Mouse (Mus musculus): ENCODE results near the gene Tut7. TPM values are rescaled to one million over a fixed set of nuclear protein-coding genes. Genes with fewer than 3 reads are reported as not detected.
"Not testable (repeated sequence)": the region's sequence is repeated elsewhere in the genome, so short reads cannot be mapped to it uniquely, and the experiment has no call there.

Tut7 gene
- polyA plus RNA-seq, 1 experiment from 2014 or later = 43.0 TPM

GRCm38 (mm10) chr13:59800077-59800476, 22.9 kb downstream of the Tut7 start:
- H3K4me2 ChIP-seq (replicated peaks; ENCODE audit: low read depth, low read length) = no peak overlapping the region
- H3K27ac ChIP-seq (ENCODE audit: low read length) = no peak overlapping the region
- 85% methylated on average over 2 of the region's 2 CpGs for WGBS
- peaks cover 95% of the 10 kb centered on the region for H3K36me3 ChIP-seq (ENCODE audit: insufficient read depth, low read length)
- H3K9ac ChIP-seq (replicated peaks; ENCODE audit: low read length) = no peak overlapping the region
- no peaks in the 10 kb centered on the region for H3K27me3 ChIP-seq (ENCODE audit: insufficient read depth, low read length)
- H3K9me3 ChIP-seq (ENCODE audit: low read length) = no peaks in the 10 kb centered on the region
- no peaks in the 10 kb centered on the region for H3K4me1 ChIP-seq (ENCODE audit: insufficient read depth, low read length)
- ATAC-seq (ENCODE audit: low FRiP score, low TSS enrichment) = no peak
- no peak overlapping the region for H3K4me3 ChIP-seq (ENCODE audit: low read length)

GRCm38 (mm10) chr13:59798306-59798705, 24.6 kb downstream of the Tut7 start:
- Histone ChIP-seq H3K27ac (ENCODE audit: low read length) (no peak overlapping the region), H3K4me3 (ENCODE audit: low read length) (no peak overlapping the region), H3K36me3 (ENCODE audit: insufficient read depth, low read length) (peaks cover 90% of the 10 kb centered on the region), H3K27me3 (ENCODE audit: insufficient read depth, low read length) (no peaks in the 10 kb centered on the region), H3K9ac (replicated peaks; ENCODE audit: low read length) (no peak overlapping the region), H3K9me3 (ENCODE audit: low read length) (no peaks in the 10 kb centered on the region), H3K4me1 (ENCODE audit: insufficient read depth, low read length) (no peaks in the 10 kb centered on the region), H3K4me2 (replicated peaks; ENCODE audit: low read depth, low read length) (no peak overlapping the region)
- no peak for ATAC-seq (ENCODE audit: low FRiP score, low TSS enrichment)
- WGBS = 100% methylated on average over 1 of the region's 1 CpGs

GRCm38 (mm10) chr13:59796466-59796848, 26.5 kb downstream of the Tut7 start:
- ATAC-seq (ENCODE audit: low FRiP score, low TSS enrichment) = no peak
- Histone ChIP-seq H3K27me3 (ENCODE audit: insufficient read depth, low read length) (no peaks in the 10 kb centered on the region), H3K36me3 (ENCODE audit: insufficient read depth, low read length) (peaks cover 87% of the 10 kb centered on the region), H3K4me2 (replicated peaks; ENCODE audit: low read depth, low read length) (no peak overlapping the region), H3K4me1 (ENCODE audit: insufficient read depth, low read length) (no peaks in the 10 kb centered on the region), H3K9ac (replicated peaks; ENCODE audit: low read length) (no peak overlapping the region), H3K27ac (ENCODE audit: low read length) (no peak overlapping the region), H3K9me3 (ENCODE audit: low read length) (no peaks in the 10 kb centered on the region), H3K4me3 (ENCODE audit: low read length) (no peak overlapping the region)
- WGBS = 92% methylated on average over 9 of the region's 9 CpGs

- WGBS = 93% methylated on average over 6 of the region's 6 CpGs
- no peaks in the 10 kb centered on the region for H3K4me1 ChIP-seq (ENCODE audit: insufficient read depth, low read length)
- H3K4me3 ChIP-seq (ENCODE audit: low read length) = no peak overlapping the region
- no peak overlapping the region for H3K27ac ChIP-seq (ENCODE audit: low read length)
- no peaks in the 10 kb centered on the region for H3K27me3 ChIP-seq (ENCODE audit: insufficient read depth, low read length)
- H3K9me3 ChIP-seq (ENCODE audit: low read length) = no peaks in the 10 kb centered on the region
- peaks cover 87% of the 10 kb centered on the region for H3K36me3 ChIP-seq (ENCODE audit: insufficient read depth, low read length)
- H3K9ac ChIP-seq (replicated peaks; ENCODE audit: low read length) = no peak overlapping the region
- no peak overlapping the region for H3K4me2 ChIP-seq (replicated peaks; ENCODE audit: low read depth, low read length)
- no peak; the same call in 1 of the 2 replicates for ATAC-seq (ENCODE audit: low FRiP score, low TSS enrichment)
Measured at GRCm38 (mm10) chr13:59795807-59796465, 27.0 kb downstream of the Tut7 start.

- H3K4me2 ChIP-seq (replicated peaks; ENCODE audit: low read depth, low read length) = no peak overlapping the region
- no peak overlapping the region for H3K9ac ChIP-seq (replicated peaks; ENCODE audit: low read length)
- peaks cover 82% of the 10 kb centered on the region for H3K36me3 ChIP-seq (ENCODE audit: insufficient read depth, low read length)
- H3K9me3 ChIP-seq (ENCODE audit: low read length) = no peaks in the 10 kb centered on the region
- WGBS = 80% methylated on average over 1 of the region's 1 CpGs
- H3K27ac ChIP-seq (ENCODE audit: low read length) = no peak overlapping the region
- H3K4me1 ChIP-seq (ENCODE audit: insufficient read depth, low read length) = no peaks in the 10 kb centered on the region
- H3K27me3 ChIP-seq (ENCODE audit: insufficient read depth, low read length) = no peaks in the 10 kb centered on the region
- no peak overlapping the region for H3K4me3 ChIP-seq (ENCODE audit: low read length)
- ATAC-seq (ENCODE audit: low FRiP score, low TSS enrichment) = no peak
Measured at GRCm38 (mm10) chr13:59794786-59795185, 28.2 kb downstream of the Tut7 start.

GRCm38 (mm10) chr13:59782145-59782544, 40.8 kb downstream of the Tut7 start, which contains the start of gene Gm49354:
TSS of gene Gm49354 (minus strand) at chr13:59782245.
- H3K27me3 ChIP-seq (ENCODE audit: insufficient read depth, low read length) = no peaks in the 10 kb centered on the region
- no peak within 1 kb of the TSS for H3K9ac ChIP-seq (replicated peaks; ENCODE audit: low read length)
- H3K4me3 ChIP-seq (ENCODE audit: low read length) = no peak within 1 kb of the TSS
- no peaks in the 10 kb centered on the region for H3K9me3 ChIP-seq (ENCODE audit: low read length)
- H3K4me2 ChIP-seq (replicated peaks; ENCODE audit: low read depth, low read length) = no peak within 1 kb of the TSS
- peaks cover 84% of the 10 kb centered on the region for H3K36me3 ChIP-seq (ENCODE audit: insufficient read depth, low read length)
- H3K27ac ChIP-seq (ENCODE audit: low read length) = no peak within 1 kb of the TSS
- H3K4me1 ChIP-seq (ENCODE audit: insufficient read depth, low read length) = no peaks in the 10 kb centered on the region
- no peak for ATAC-seq (ENCODE audit: low FRiP score, low TSS enrichment)
- WGBS = 95% methylated on average over 7 of the region's 7 CpGs

GRCm38 (mm10) chr13:59779744-59780264, 43.1 kb downstream of the Tut7 start:
- not testable (repeated sequence) for ATAC-seq (ENCODE audit: low FRiP score, low TSS enrichment); H3K27me3 ChIP-seq (ENCODE audit: insufficient read depth, low read length); H3K4me3 ChIP-seq (ENCODE audit: low read length); H3K9me3 ChIP-seq (ENCODE audit: low read length); H3K9ac ChIP-seq (replicated peaks; ENCODE audit: low read length); H3K4me2 ChIP-seq (replicated peaks; ENCODE audit: low read depth, low read length); H3K4me1 ChIP-seq (ENCODE audit: insufficient read depth, low read length); H3K27ac ChIP-seq (ENCODE audit: low read length)
- H3K36me3 ChIP-seq (ENCODE audit: insufficient read depth, low read length) = peaks cover 80% of the 10 kb centered on the region
- WGBS = 97% methylated on average over 1 of the region's 1 CpGs

- Histone ChIP-seq H3K27me3 (ENCODE audit: insufficient read depth, low read length) (no peaks in the 10 kb centered on the region), H3K4me3 (ENCODE audit: low read length) (no peak overlapping the region), H3K27ac (ENCODE audit: low read length) (no peak overlapping the region), H3K9me3 (ENCODE audit: low read length) (no peaks in the 10 kb centered on the region), H3K4me2 (replicated peaks; ENCODE audit: low read depth, low read length) (no peak overlapping the region), H3K36me3 (ENCODE audit: insufficient read depth, low read length) (peaks cover 77% of the 10 kb centered on the region), H3K4me1 (ENCODE audit: insufficient read depth, low read length) (no peaks in the 10 kb centered on the region), H3K9ac (replicated peaks; ENCODE audit: low read length) (no peak overlapping the region)
- no peak for ATAC-seq (ENCODE audit: low FRiP score, low TSS enrichment)
- WGBS = 83% methylated on average over 4 of the region's 4 CpGs
Measured at GRCm38 (mm10) chr13:59779213-59779612, 43.7 kb downstream of the Tut7 start.

- H3K9ac ChIP-seq (replicated peaks; ENCODE audit: low read length) = no peak overlapping the region
- no peak overlapping the region for H3K4me2 ChIP-seq (replicated peaks; ENCODE audit: low read depth, low read length)
- H3K27ac ChIP-seq (ENCODE audit: low read length) = no peak overlapping the region
- peaks cover 13% of the 10 kb centered on the region for H3K4me1 ChIP-seq (ENCODE audit: insufficient read depth, low read length)
- WGBS = 83% methylated on average over 3 of the region's 3 CpGs
- no peak for ATAC-seq (ENCODE audit: low FRiP score, low TSS enrichment)
- no peaks in the 10 kb centered on the region for H3K27me3 ChIP-seq (ENCODE audit: insufficient read depth, low read length)
- H3K4me3 ChIP-seq (ENCODE audit: low read length) = no peak overlapping the region
- H3K36me3 ChIP-seq (ENCODE audit: insufficient read depth, low read length) = peaks cover 57% of the 10 kb centered on the region
- no peaks in the 10 kb centered on the region for H3K9me3 ChIP-seq (ENCODE audit: low read length)
Measured at GRCm38 (mm10) chr13:59775168-59775567, 47.8 kb downstream of the Tut7 start.

GRCm38 (mm10) chr13:59771257-59771656, 51.7 kb downstream of the Tut7 start:
- WGBS = 45% methylated on average over 9 of the region's 9 CpGs
- ATAC-seq (ENCODE audit: low FRiP score, low TSS enrichment) = no peak

More at GRCm38 (mm10) chr13:59771257-59771656, 51.7 kb downstream of the Tut7 start:
- Histone ChIP-seq H3K27ac (ENCODE audit: low read length) (peak overlapping the region; percentile 99), H3K36me3 (ENCODE audit: insufficient read depth, low read length) (peaks cover 23% of the 10 kb centered on the region), H3K4me2 (replicated peaks; ENCODE audit: low read depth, low read length) (peak overlapping the region; percentile 84; the same call in 1 of the 2 replicates), H3K9ac (replicated peaks; ENCODE audit: low read length) (peak overlapping the region; percentile 82; the same call in 1 of the 2 replicates), H3K4me1 (ENCODE audit: insufficient read depth, low read length) (peaks cover 42% of the 10 kb centered on the region), H3K4me3 (ENCODE audit: low read length) (no peak overlapping the region), H3K9me3 (ENCODE audit: low read length) (no peaks in the 10 kb centered on the region), H3K27me3 (ENCODE audit: insufficient read depth, low read length) (no peaks in the 10 kb centered on the region)

Measured in kidney, embryonic 16.5 days (tissue).